Comparison of ENCODE assay signal across 8 mouse cellular contexts in genomic region chr13:31820587-31821017, GRCm38 (mm10). TPM values are rescaled to one million over a fixed set of nuclear protein-coding genes. Genes with fewer than 3 reads are reported as not detected.
DNase-seq lines count a peak whose midpoint lies in the region; ATAC-seq lines count a peak whose summit lies in the region.

No protein-coding gene starts in this region.

- H3K9ac ChIP-seq in kidney, embryonic 14.5 days (ENCODE audit: low read depth, low read length), result 0 out of 2 replicates have a peak overlapping the region, but pooled peaks have one; percentile 36

- H3K4me1 ChIP-seq in heart, embryonic 10.5 days, result peaks cover 44% of the 10 kb centered on the region
- H3K4me1 ChIP-seq in kidney, embryonic 14.5 days (ENCODE audit: control insufficient read depth, insufficient read depth, low read length), result peaks cover 61% of the 10 kb centered on the region
- H3K4me1 ChIP-seq in midbrain, embryonic 10.5 days, result peaks cover 26% of the 10 kb centered on the region

- peak overlapping the region; percentile 86 for H3K27ac ChIP-seq in heart, embryonic 10.5 days
- no peak overlapping the region for H3K27ac ChIP-seq in kidney, embryonic 14.5 days (ENCODE audit: low read depth, low read length)
- no peak overlapping the region; the same call in 1 of the 2 replicates for H3K27ac ChIP-seq in midbrain, embryonic 10.5 days (replicated peaks)

- no peak for DNase-seq in frontal cortex, postnatal 10 days (ENCODE audit: low spot score in 2 of 2)
- peak; percentile 64 for DNase-seq in adrenal gland, postnatal 25 days
- DNase-seq in heart, embryonic 10.5 days (ENCODE audit: low spot score), result peak; percentile 86
- DNase-seq in midbrain, embryonic 10.5 days (ENCODE audit: low spot score), result peak; percentile 77
- no peak for DNase-seq in layer of hippocampus, postnatal 10 days (ENCODE audit: low spot score in 2 of 2)
- no peak for DNase-seq in thymus, postnatal 0 days (ENCODE audit: low spot score)

- no peaks in the 10 kb centered on the region for H3K36me3 ChIP-seq in heart, embryonic 10.5 days
- H3K36me3 ChIP-seq in kidney, embryonic 14.5 days (ENCODE audit: control insufficient read depth, insufficient read depth, low read length), result no peaks in the 10 kb centered on the region
- no peaks in the 10 kb centered on the region for H3K36me3 ChIP-seq in midbrain, embryonic 10.5 days

- WGBS in heart, embryonic 10.5 days, result under 1% methylated on average over 16 of the region's 16 CpGs
- WGBS in kidney, embryonic 14.5 days, result 5% methylated on average over 16 of the region's 16 CpGs
- WGBS in midbrain, embryonic 10.5 days, result 1% methylated on average over 16 of the region's 16 CpGs

- H3K27me3 ChIP-seq in heart, embryonic 10.5 days (ENCODE audit: insufficient read depth, poor library complexity, severe bottlenecking), result peaks cover 71% of the 10 kb centered on the region
- no peaks in the 10 kb centered on the region for H3K27me3 ChIP-seq in kidney, embryonic 14.5 days (ENCODE audit: control insufficient read depth, insufficient read depth, low read length)
- H3K27me3 ChIP-seq in midbrain, embryonic 10.5 days (ENCODE audit: low read depth, poor library complexity, severe bottlenecking), result peaks cover 94% of the 10 kb centered on the region

- no peaks in the 10 kb centered on the region for H3K9me3 ChIP-seq in heart, embryonic 10.5 days
- no peaks in the 10 kb centered on the region for H3K9me3 ChIP-seq in kidney, embryonic 14.5 days (ENCODE audit: control insufficient read depth, low read length)
- no peaks in the 10 kb centered on the region for H3K9me3 ChIP-seq in midbrain, embryonic 10.5 days (replicated peaks)

- peak overlapping the region; percentile 38 for H3K4me2 ChIP-seq in kidney, embryonic 14.5 days (replicated peaks; ENCODE audit: low read depth, low read length)

- peak; percentile 71 for ATAC-seq in frontal cortex, adult (ENCODE audit: low TSS enrichment)
- peak; percentile 24; the same call in 1 of the 2 replicates for ATAC-seq in kidney, embryonic 14.5 days (ENCODE audit: low FRiP score, low TSS enrichment)

- peak overlapping the region; percentile 57 for H3K4me3 ChIP-seq in heart, embryonic 10.5 days
- H3K4me3 ChIP-seq in kidney, embryonic 14.5 days (ENCODE audit: low read length), result 0 out of 2 replicates have a peak overlapping the region, but pooled peaks have one; percentile 1
- H3K4me3 ChIP-seq in midbrain, embryonic 10.5 days, result peak overlapping the region; percentile 43

RNA-seq across cellular contexts. Expression of gene Foxc1, which starts 14.2 kb away (rescaled TPM):
- 7.3 and 8.1 TPM in 2 replicates for total RNA-seq in adrenal gland, postnatal 25 days (2021)
- polyA plus RNA-seq in heart, embryonic 10.5 days (2016; fragmentation: Nextera tagmentation; extraction: Ambion mirVana), result 1.4 and 2.0 TPM in 2 replicates
- polyA plus RNA-seq in kidney, embryonic 14.5 days (2014; fragmentation: Nextera tagmentation; extraction: Ambion mirVana), result 9.9 and 12.3 TPM in 2 replicates
- 2.1 and 2.2 TPM in 2 replicates for polyA plus RNA-seq in midbrain, embryonic 10.5 days (2016; fragmentation: Nextera tagmentation; extraction: Ambion mirVana)
- total RNA-seq in layer of hippocampus, postnatal 10 days (2021), result 1 to 10 TPM; 5.6 to 6.2 TPM
- 0.75 TPM in 2 replicates for polyA plus RNA-seq in thymus, postnatal 0 days (2015; fragmentation: Nextera tagmentation; extraction: Ambion mirVana)

Comparison
In these comparisons a context has a peak if more than half of its experiments do, and no peak if none do; other contexts are left out.
1. DNase-seq: peak in adrenal gland, postnatal 25 days (single experiment), heart, embryonic 10.5 days (single experiment) and midbrain, embryonic 10.5 days (single experiment); none in frontal cortex, postnatal 10 days (0 of 2), layer of hippocampus, postnatal 10 days (0 of 2) and thymus, postnatal 0 days (single experiment).
2. H3K4me3 ChIP-seq: peak in every context shown above with its lines; median percentile 57 in heart, embryonic 10.5 days; 43 in midbrain, embryonic 10.5 days; 1 in kidney, embryonic 14.5 days.